ENCODE assay signal across 13 mouse cellular contexts in the genomic region with DNA sequence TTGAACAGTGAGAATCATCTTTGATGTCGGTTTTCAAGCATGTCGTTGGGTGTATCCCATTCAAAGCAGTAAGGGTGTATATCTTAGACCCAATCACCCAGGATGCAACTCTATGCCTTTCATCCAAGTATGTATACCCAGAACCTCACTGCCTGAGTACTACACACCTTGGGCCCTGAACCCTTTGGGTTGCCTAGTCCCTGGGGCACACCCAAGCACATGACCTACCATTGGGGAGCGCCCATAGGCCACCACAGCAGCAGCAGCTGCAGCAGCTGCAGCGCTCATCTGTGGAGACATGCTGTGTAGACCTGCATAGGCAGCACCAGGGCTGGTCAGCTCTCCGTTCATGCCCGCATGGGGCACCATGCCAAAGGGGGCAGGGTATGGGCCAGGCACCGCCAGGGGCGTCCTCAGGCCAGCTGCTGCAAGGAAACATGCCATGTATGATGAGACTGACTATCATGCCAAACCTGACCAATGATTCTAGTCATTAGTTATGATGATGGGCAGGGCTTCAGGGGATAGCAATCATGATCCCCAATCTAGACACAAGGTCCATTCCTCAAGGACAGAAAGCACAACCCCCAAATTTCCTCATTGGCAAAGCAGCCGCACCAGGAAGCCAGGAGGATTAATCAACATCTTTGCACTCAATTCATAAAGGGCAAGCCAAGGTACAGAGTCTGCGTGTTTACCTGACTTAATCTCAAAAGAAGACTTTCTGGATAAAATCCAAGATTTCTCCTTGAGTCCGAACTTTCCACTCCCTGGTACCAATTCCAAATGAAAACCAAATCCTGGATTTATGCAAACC.
DNase-seq lines count a peak whose midpoint lies in the region; ATAC-seq and TF ChIP-seq lines count a peak whose summit lies in the region.
"Had no signal": no experiment of that assay in that cellular context is flagged by ENCODE, and none has a peak within 500 bp of the region (broad histone marks: within the 10 kb centered on the region; RNA-seq: fewer than 3 reads in every experiment).

No protein-coding gene starts in this region.

- H3K4me1 ChIP-seq in hindbrain, embryonic 12.5 days = 0 out of 2 replicates have a peak, but pooled peaks cover 4% of the 10 kb centered on the region
- H3K4me1 ChIP-seq in hindbrain, embryonic 10.5 days (replicated peaks) = no peaks in the 10 kb centered on the region
- H3K4me1 ChIP-seq: liver, embryonic 13.5 days had no signal

- no peaks in the 10 kb centered on the region for H3K27me3 ChIP-seq in hindbrain, embryonic 12.5 days
- H3K27me3 ChIP-seq in hindbrain, embryonic 10.5 days (ENCODE audit: insufficient read depth, poor library complexity, severe bottlenecking) = 0 out of 2 replicates have a peak, but pooled peaks cover 3% of the 10 kb centered on the region
- H3K27me3 ChIP-seq: liver, embryonic 13.5 days had no signal

- 99% methylated on average over 11 of the region's 11 CpGs for WGBS in hindbrain, embryonic 12.5 days
- WGBS in hindbrain, embryonic 10.5 days = 95% methylated on average over 11 of the region's 11 CpGs

- no peak overlapping the region for H3K4me2 ChIP-seq in hindbrain, embryonic 12.5 days (replicated peaks)
- H3K4me2 ChIP-seq: heart, embryonic 15.5 days; liver, embryonic 13.5 days had no signal

- peak; percentile 76 to 84 for DNase-seq in cerebellum, postnatal 10 days
- no peak for DNase-seq in hindbrain, embryonic 10.5 days (ENCODE audit: low spot score)
- DNase-seq in testis, postnatal 10 days (ENCODE audit: low spot score) = peak; percentile 45
- no peak for DNase-seq in testis, postnatal 14 days (ENCODE audit: low spot score)
- no peak for DNase-seq in layer of hippocampus, adult 2 months (ENCODE audit: low spot score in 2 of 2)
- no peak for DNase-seq in adrenal gland, postnatal 25 days
- DNase-seq: adrenal gland, postnatal 10 days; liver, embryonic 13.5 days; thymus, adult 2 months had no signal

- peaks cover 52% of the 10 kb centered on the region for H3K36me3 ChIP-seq in hindbrain, embryonic 12.5 days
- peaks cover 89% of the 10 kb centered on the region for H3K36me3 ChIP-seq in hindbrain, embryonic 10.5 days

- TF ChIP-seq CTCF in layer of hippocampus, adult 2 months (conservative IDR thresholded peaks at IDR 0.05) = no peak

- ATAC-seq in cerebellum, adult (ENCODE audit: insufficient number of reproducible peaks, low FRiP score, low TSS enrichment) = no peak
- ATAC-seq in hindbrain, embryonic 12.5 days (ENCODE audit: low FRiP score) = peak; percentile 36; the same call in 1 of the 2 replicates

- H3K9ac ChIP-seq in hindbrain, embryonic 12.5 days = no peak overlapping the region
- H3K9ac ChIP-seq: heart, embryonic 15.5 days; liver, embryonic 13.5 days had no signal

- no peak overlapping the region for H3K4me3 ChIP-seq in hindbrain, embryonic 12.5 days
- no peak overlapping the region for H3K4me3 ChIP-seq in hindbrain, embryonic 10.5 days
- no peak overlapping the region for H3K4me3 ChIP-seq in layer of hippocampus, adult 2 months
- H3K4me3 ChIP-seq: erythroblast, embryonic 14.5 days; heart, embryonic 15.5 days; liver, embryonic 13.5 days had no signal

- no peaks in the 10 kb centered on the region for H3K9me3 ChIP-seq in hindbrain, embryonic 12.5 days (replicated peaks)
- H3K9me3 ChIP-seq in hindbrain, embryonic 10.5 days = no peaks in the 10 kb centered on the region
- H3K9me3 ChIP-seq: heart, embryonic 15.5 days; liver, embryonic 13.5 days had no signal

- no peak overlapping the region for H3K27ac ChIP-seq in hindbrain, embryonic 12.5 days
- H3K27ac ChIP-seq in hindbrain, embryonic 10.5 days = no peak overlapping the region
- H3K27ac ChIP-seq in layer of hippocampus, adult 2 months = no peak overlapping the region
- H3K27ac ChIP-seq: heart, embryonic 15.5 days; liver, embryonic 13.5 days had no signal

Comparison
In these comparisons a context has a peak if more than half of its experiments do, and no peak if none do; other contexts are left out.
1. DNase-seq: peak in cerebellum, postnatal 10 days (2 of 2) and testis, postnatal 10 days (single experiment); none in hindbrain, embryonic 10.5 days (single experiment), testis, postnatal 14 days (single experiment), layer of hippocampus, adult 2 months (0 of 2) and adrenal gland, postnatal 25 days (single experiment).